In genomic region chr19:47503625-47504024, GRCm38 (mm10) we compare ENCODE assay signal across 8 mouse cellular contexts. TPM values are rescaled to one million over a fixed set of nuclear protein-coding genes. Genes with fewer than 3 reads are reported as not detected.
DNase-seq lines count a peak whose midpoint lies in the region; ATAC-seq and TF ChIP-seq lines count a peak whose summit lies in the region.

No protein-coding gene starts in this region.

- H3K9me3 ChIP-seq in ES-Bruce4 (replicated peaks; ENCODE audit: control insufficient read depth, insufficient read depth, low read length, poor library complexity, severe bottlenecking) = no peaks in the 10 kb centered on the region
- no peaks in the 10 kb centered on the region for H3K9me3 ChIP-seq in limb, embryonic 14.5 days (ENCODE audit: control insufficient read depth, low read length)

- no peaks in the 10 kb centered on the region for H3K36me3 ChIP-seq in kidney, adult 2 months (ENCODE audit: control insufficient read depth, insufficient read depth, low read length)
- no peaks in the 10 kb centered on the region for H3K36me3 ChIP-seq in ES-Bruce4 (ENCODE audit: control insufficient read depth, insufficient read depth, low read length, poor library complexity, severe bottlenecking)
- H3K36me3 ChIP-seq in limb, embryonic 14.5 days (ENCODE audit: control insufficient read depth, insufficient read depth, low read length) = peaks cover 10% of the 10 kb centered on the region; the same call in 1 of the 2 replicates

- TF ChIP-seq EP300 in ES-Bruce4 (IDR thresholded peaks at IDR 0.05; ENCODE audit: insufficient read depth, low read depth, low read length) = no peak

- no peak overlapping the region for H3K9ac ChIP-seq in ES-Bruce4 (ENCODE audit: low read depth, poor library complexity, severe bottlenecking)
- no peak overlapping the region for H3K9ac ChIP-seq in limb, embryonic 14.5 days (ENCODE audit: low read depth, low read length, severe bottlenecking)

- no peaks in the 10 kb centered on the region for H3K4me1 ChIP-seq in kidney, adult 2 months (ENCODE audit: control insufficient read depth, insufficient read depth, low read length)
- H3K4me1 ChIP-seq in ES-Bruce4 (ENCODE audit: control insufficient read depth, insufficient read depth, low read length) = no peaks in the 10 kb centered on the region
- H3K4me1 ChIP-seq in limb, embryonic 14.5 days (ENCODE audit: control insufficient read depth, insufficient read depth, low read length) = peaks cover 12% of the 10 kb centered on the region

- peak; percentile 61 for DNase-seq in kidney, adult 2 months
- no peak for DNase-seq in kidney, adult 18-20 months
- DNase-seq in brain, embryonic 14.5 days (ENCODE audit: low read depth) = peak; percentile 60
- peak; percentile 69 for DNase-seq in limb, embryonic 14.5 days (ENCODE audit: low spot score)
- no peak for DNase-seq in urinary bladder, postnatal 4 days (ENCODE audit: low spot score in 2 of 2)
- DNase-seq in layer of hippocampus, adult 11-12 months (ENCODE audit: low spot score) = no peak

- H3K4me2 ChIP-seq in limb, embryonic 14.5 days (replicated peaks; ENCODE audit: low read depth, low read length, severe bottlenecking) = no peak overlapping the region

- no peak for ATAC-seq in limb, embryonic 14.5 days (ENCODE audit: low FRiP score, low read depth)
- ATAC-seq in inflammation-experienced regulatory T-cells, adult 6 months = no peak

- no peak overlapping the region for H3K4me3 ChIP-seq in kidney, adult 2 months (ENCODE audit: insufficient read depth, low read depth, low read length)
- H3K4me3 ChIP-seq in ES-Bruce4 (ENCODE audit: low read depth, low read length) = no peak overlapping the region
- no peak overlapping the region for H3K4me3 ChIP-seq in limb, embryonic 14.5 days (replicated peaks; ENCODE audit: low read length)

- H3K27me3 ChIP-seq in kidney, adult 2 months (replicated peaks; ENCODE audit: control insufficient read depth, insufficient read depth, low read length) = no peaks in the 10 kb centered on the region
- no peaks in the 10 kb centered on the region for H3K27me3 ChIP-seq in ES-Bruce4 (ENCODE audit: control insufficient read depth, insufficient read depth, low read length, poor library complexity, severe bottlenecking)
- H3K27me3 ChIP-seq in limb, embryonic 14.5 days (ENCODE audit: control insufficient read depth, insufficient read depth, low read length) = no peaks in the 10 kb centered on the region

- no peak overlapping the region for H3K27ac ChIP-seq in kidney, adult 2 months (ENCODE audit: insufficient read depth, low read depth, low read length)
- no peak overlapping the region for H3K27ac ChIP-seq in ES-Bruce4 (ENCODE audit: insufficient read depth, low read length)
- no peak overlapping the region for H3K27ac ChIP-seq in limb, embryonic 14.5 days (replicated peaks; ENCODE audit: low read depth, low read length)

- TF ChIP-seq POLR2A in kidney, adult 2 months (IDR thresholded peaks at IDR 0.05; ENCODE audit: low read depth, low read length) = no peak
- TF ChIP-seq POLR2A in ES-Bruce4 (IDR thresholded peaks at IDR 0.05; ENCODE audit: insufficient read depth, low read length) = no peak
- no peak for TF ChIP-seq POLR2A in brain, embryonic 14.5 days (IDR thresholded peaks at IDR 0.05; ENCODE audit: borderline replicate concordance, extremely low read depth, insufficient read depth, insufficient read length, poor library complexity, severe bottlenecking)
- no peak for TF ChIP-seq POLR2A in limb, embryonic 14.5 days (IDR thresholded peaks at IDR 0.05; ENCODE audit: borderline replicate concordance, extremely low read depth, insufficient read depth, insufficient read length)

- 67% methylated on average over 4 of the region's 4 CpGs for WGBS in kidney, adult 2 months
- 71% methylated on average over 4 of the region's 4 CpGs for WGBS in limb, embryonic 14.5 days

- peak; percentile 70 for TF ChIP-seq CTCF in kidney, adult 2 months (conservative IDR thresholded peaks at IDR 0.05; ENCODE audit: insufficient read depth, insufficient read length, low read depth, low read length)
- peak; percentile 34 for TF ChIP-seq CTCF in ES-Bruce4 (IDR thresholded peaks at IDR 0.05; ENCODE audit: low read depth, low read length)
- TF ChIP-seq CTCF in brain, embryonic 14.5 days (IDR thresholded peaks at IDR 0.05; ENCODE audit: borderline replicate concordance, extremely low read depth, insufficient read depth, insufficient read length) = peak; percentile 54; the same call in 1 of the 2 replicates

RNA-seq across cellular contexts. Expression of gene Stn1, which starts 33.7 kb away (rescaled TPM):
- polyA plus RNA-seq in kidney, adult 2 months (2012; rRNA removed) = 12.3 and 14.2 TPM in 2 replicates
- 41.4 and 44.9 TPM in 2 replicates for polyA plus RNA-seq in ES-Bruce4 (2011; ENCODE audit: insufficient read depth, insufficient read length, low read depth, missing spikeins)
- polyA plus RNA-seq in brain, embryonic 14.5 days (2012; rRNA removed) = 23.9 and 24.8 TPM in 2 replicates
- 37.6 and 39.1 TPM in 2 replicates for polyA plus RNA-seq in limb, embryonic 14.5 days (2012; rRNA removed)
- polyA plus RNA-seq in limb, embryonic 14.5 days (2014; fragmentation: Nextera tagmentation; extraction: Ambion mirVana) = 53.6 and 56.3 TPM in 2 replicates
- 10 to 100 TPM; 27.8 to 36.9 (median 31.0) TPM for polyA plus RNA-seq in inflammation-experienced regulatory T-cells, adult 6 months (2017; shearing (Covaris generic))

RNA-seq across cellular contexts. Expression of gene Sh3pxd2a, which starts 39.4 kb away (rescaled TPM):
- 14.9 and 15.5 TPM in 2 replicates for polyA plus RNA-seq in kidney, adult 2 months (2012; rRNA removed)
- 47.6 and 51.9 TPM in 2 replicates for polyA plus RNA-seq in ES-Bruce4 (2011; ENCODE audit: insufficient read depth, insufficient read length, low read depth, missing spikeins)
- 10.1 and 14.5 TPM in 2 replicates for polyA plus RNA-seq in brain, embryonic 14.5 days (2012; rRNA removed)
- 61.7 and 66.8 TPM in 2 replicates for polyA plus RNA-seq in limb, embryonic 14.5 days (2012; rRNA removed)
- polyA plus RNA-seq in limb, embryonic 14.5 days (2014; fragmentation: Nextera tagmentation; extraction: Ambion mirVana) = 17.1 and 19.8 TPM in 2 replicates
- polyA plus RNA-seq in inflammation-experienced regulatory T-cells, adult 6 months (2017; shearing (Covaris generic)) = under 1 TPM; 0.30 to 0.87 (median 0.54) TPM

Comparison
In these comparisons a context has a peak if more than half of its experiments do, and no peak if none do; other contexts are left out.
1. DNase-seq: peak in kidney, adult 2 months (single experiment), brain, embryonic 14.5 days (single experiment) and limb, embryonic 14.5 days (single experiment); none in kidney, adult 18-20 months (single experiment), urinary bladder, postnatal 4 days (0 of 2) and layer of hippocampus, adult 11-12 months (single experiment).
2. Peak in every context shown above with its lines, with median percentiles within 50 percentile points of each other: CTCF ChIP-seq.